Mouse (Mus musculus) lung, embryonic 15.5 days (tissue): ENCODE data around the gene Tmed8. TPM values are rescaled to one million over a fixed set of nuclear protein-coding genes. Genes with fewer than 3 reads are reported as not detected.
"Not testable (repeated sequence)": the region's sequence is repeated elsewhere in the genome, so short reads cannot be mapped to it uniquely, and the experiment has no call there.

ENCODE experiments used
- ATAC-seq: fragments of 200-750 bp; cut with Nextera tagmentation; 2 replicates; pipeline ENCODE4 v1.8.0; 2017; ENCODE audit warnings: moderate number of reproducible peaks, borderline replicate concordance; ENCODE audit not compliant: low FRiP score, low TSS enrichment; ENCODE audit errors: extremely low read depth
- H3K27ac ChIP-seq: fragments of 300-500 bp; sonication (generic); 2 replicates; pipeline ENCODE4 v1.5.1; 2015; ENCODE audit warnings: moderate library complexity, mild to moderate bottlenecking, inconsistent platforms
- H3K27me3 ChIP-seq: fragments of 300-500 bp; sonication (generic); 2 replicates; pipeline ENCODE4 v1.6.1; 2015; ENCODE audit warnings: inconsistent platforms
- H3K36me3 ChIP-seq: fragments of 300-500 bp; sonication (generic); 2 replicates; pipeline ENCODE4 v1.6.1; 2015; ENCODE audit warnings: inconsistent platforms
- H3K4me1 ChIP-seq: fragments of 300-500 bp; sonication (generic); 2 replicates; pipeline ENCODE4 v1.6.1; 2015; ENCODE audit warnings: inconsistent platforms
- H3K4me2 ChIP-seq: fragments of 300-500 bp; sonication (generic); 2 replicates; pipeline ENCODE4 v1.6.1; 2015; ENCODE audit warnings: inconsistent platforms, mild to moderate bottlenecking, moderate library complexity
- H3K4me3 ChIP-seq: fragments of 300-500 bp; sonication (generic); 2 replicates; pipeline ENCODE4 v1.5.1; 2015; ENCODE audit warnings: mild to moderate bottlenecking, inconsistent platforms
- H3K9ac ChIP-seq: fragments of 300-500 bp; sonication (generic); 2 replicates; pipeline ENCODE4 v1.6.1; 2015; ENCODE audit warnings: inconsistent platforms
- H3K9me3 ChIP-seq: fragments of 300-500 bp; sonication (generic); 2 replicates; pipeline ENCODE4 v1.6.1; 2016; ENCODE audit warnings: inconsistent platforms
- WGBS: fragments of 180-500 bp; shearing (Covaris S2); methylation state at CpG from one replicate; pipeline ENCODE4 v1.1.7; 2015; 5-methylcytosine and 5-hydroxymethylcytosine counted together
- polyA plus RNA-seq: library from polyadenylated mRNA; unstranded; fragments of >200 nt; fragmentation: Nextera tagmentation; extraction: Ambion mirVana; gene quantifications from 2 replicates; pipeline ENCODE4 v1.2.1, GENCODE M21; 2015

The Tmed8 gene
- polyA plus RNA-seq, 1 experiment from 2014 or later, result 2.6 TPM

- not testable (repeated sequence) for H3K9me3 ChIP-seq, H3K27ac ChIP-seq, H3K4me2 ChIP-seq, H3K4me3 ChIP-seq, H3K9ac ChIP-seq, H3K27me3 ChIP-seq, ATAC-seq, H3K4me1 ChIP-seq
- peaks cover 13% of the 10 kb centered on the region; the same call in 1 of the 2 replicates for H3K36me3 ChIP-seq
- WGBS, result 88% methylated on average over 4 of the region's 4 CpGs
These were observed 45.8 kb downstream of the Tmed8 start for GRCm38 (mm10) chr12:87154448-87154847.

GRCm38 (mm10) chr12:87149471-87149870, 50.8 kb downstream of the Tmed8 start:
- Histone ChIP-seq H3K4me3 (no peak overlapping the region), H3K4me2 (no peak overlapping the region), H3K4me1 (peaks cover 15% of the 10 kb centered on the region), H3K36me3 (0 out of 2 replicates have a peak, but pooled peaks cover 5% of the 10 kb centered on the region), H3K27ac (no peak overlapping the region), H3K27me3 (no peaks in the 10 kb centered on the region), H3K9me3 (no peaks in the 10 kb centered on the region), H3K9ac (no peak overlapping the region)
- no peak for ATAC-seq
- 96% methylated on average over 5 of the region's 5 CpGs for WGBS

DNA sequence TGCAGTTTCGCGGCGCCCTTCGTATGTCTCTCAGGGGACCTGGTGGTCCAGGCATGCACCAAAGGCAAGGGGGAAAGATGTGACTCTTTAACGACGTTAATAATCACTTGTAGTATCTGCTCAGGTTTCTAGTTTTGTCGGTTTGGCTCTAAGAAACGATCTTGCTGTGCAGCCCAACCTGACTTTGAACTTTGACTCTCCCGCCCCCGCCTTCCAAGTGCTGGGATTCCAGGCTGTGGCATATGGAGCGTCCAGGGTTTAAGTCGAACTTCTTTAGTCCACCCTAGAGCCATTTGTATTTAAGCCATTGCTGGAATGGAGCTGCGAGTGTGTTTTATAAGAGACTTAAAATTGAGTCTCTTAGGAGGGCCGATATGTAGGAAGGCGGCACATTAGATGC, 52.1 kb downstream of the Tmed8 start:
- ATAC-seq, result no peak
- Histone ChIP-seq H3K4me1 (peaks cover 15% of the 10 kb centered on the region), H3K4me2 (peak overlapping the region; percentile 70), H3K4me3 (peak overlapping the region; percentile 65), H3K27me3 (no peaks in the 10 kb centered on the region), H3K9ac (peak overlapping the region; percentile 79), H3K36me3 (0 out of 2 replicates have a peak, but pooled peaks cover 5% of the 10 kb centered on the region), H3K27ac (peak overlapping the region; percentile 97), H3K9me3 (no peaks in the 10 kb centered on the region)
- 12% methylated on average over 15 of the region's 15 CpGs for WGBS

DNA sequence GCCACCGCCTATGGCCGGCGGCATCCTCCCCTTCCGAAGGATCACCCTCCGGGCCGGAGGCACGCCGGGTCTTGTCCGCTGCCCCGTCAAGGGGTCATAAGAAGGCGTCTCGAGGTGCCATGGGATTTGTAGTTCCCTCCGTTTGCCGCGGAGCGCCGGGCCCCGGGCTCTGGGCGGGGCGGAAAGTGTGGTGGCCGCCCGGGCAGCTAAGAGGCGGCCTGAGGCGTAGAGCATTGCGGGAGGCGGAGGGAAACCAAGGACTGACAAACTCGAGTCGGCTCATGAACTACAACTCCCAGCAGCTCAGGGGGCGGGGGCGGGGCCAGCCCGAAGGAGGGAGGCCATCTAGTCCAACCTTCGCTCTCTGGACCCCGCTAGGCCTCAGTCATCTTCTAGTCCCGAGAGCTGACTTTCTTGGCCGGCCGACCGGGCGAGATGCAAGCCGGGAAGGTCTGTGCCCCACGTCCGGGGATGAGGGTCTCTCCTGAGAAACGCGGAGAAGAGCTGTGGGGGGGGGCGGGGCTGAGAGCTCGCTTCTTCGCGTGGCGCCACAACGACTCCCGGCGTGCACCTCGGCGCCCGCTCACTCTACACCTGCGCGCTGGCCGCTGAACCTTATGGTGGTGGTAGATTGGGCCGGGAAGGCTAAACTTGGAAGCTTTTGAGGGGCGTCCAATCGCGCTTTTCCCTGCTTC, 52.7 kb downstream of the Tmed8 start, which contains the start of gene Pomt2:
Gene Pomt2, minus strand, starts transcription at position 574 of the 695 bp plus-strand sequence.
- peak within 1 kb of the TSS; percentile 97 for H3K27ac ChIP-seq
- 0 out of 2 replicates have a peak, but pooled peaks cover 5% of the 10 kb centered on the region for H3K36me3 ChIP-seq
- peak within 1 kb of the TSS; percentile 70 for H3K4me2 ChIP-seq
- WGBS, result under 1% methylated on average over 60 of the region's 61 CpGs
- no peaks in the 10 kb centered on the region for H3K27me3 ChIP-seq
- H3K4me1 ChIP-seq, result peaks cover 15% of the 10 kb centered on the region
- H3K9ac ChIP-seq, result peak within 1 kb of the TSS; percentile 79
- peak within 1 kb of the TSS; percentile 65 for H3K4me3 ChIP-seq
- no peaks in the 10 kb centered on the region for H3K9me3 ChIP-seq
- peak; percentile 98 for ATAC-seq

GRCm38 (mm10) chr12:87146966-87147365, 53.3 kb downstream of the Tmed8 start, which contains the start of gene Gstz1:
Gstz1 (plus strand) TSS chr12:87147165.
- WGBS, result under 1% methylated on average over 27 of the region's 27 CpGs

GRCm38 (mm10) chr12:87142156-87142555, 58.1 kb downstream of the Tmed8 start:
- H3K9ac ChIP-seq, result no peak overlapping the region
- no peak overlapping the region for H3K4me3 ChIP-seq
- ATAC-seq, result no peak
- H3K27ac ChIP-seq, result no peak overlapping the region
- no peaks in the 10 kb centered on the region for H3K36me3 ChIP-seq
- WGBS, result 73% methylated on average over 2 of the region's 2 CpGs
- H3K4me2 ChIP-seq, result no peak overlapping the region
- H3K4me1 ChIP-seq, result peaks cover 8% of the 10 kb centered on the region
- H3K27me3 ChIP-seq, result no peaks in the 10 kb centered on the region
- H3K9me3 ChIP-seq, result no peaks in the 10 kb centered on the region

More at GRCm38 (mm10) chr12:87146966-87147365, 53.3 kb downstream of the Tmed8 start, which contains the start of gene Gstz1:
- Histone ChIP-seq H3K27ac (peak within 1 kb of the TSS; percentile 97), H3K4me1 (peaks cover 15% of the 10 kb centered on the region), H3K4me2 (peak within 1 kb of the TSS; percentile 70), H3K9ac (peak within 1 kb of the TSS; percentile 79), H3K36me3 (0 out of 2 replicates have a peak, but pooled peaks cover 5% of the 10 kb centered on the region), H3K4me3 (peak within 1 kb of the TSS; percentile 65), H3K9me3 (no peaks in the 10 kb centered on the region), H3K27me3 (no peaks in the 10 kb centered on the region)
- peak; percentile 87 for ATAC-seq

DNA sequence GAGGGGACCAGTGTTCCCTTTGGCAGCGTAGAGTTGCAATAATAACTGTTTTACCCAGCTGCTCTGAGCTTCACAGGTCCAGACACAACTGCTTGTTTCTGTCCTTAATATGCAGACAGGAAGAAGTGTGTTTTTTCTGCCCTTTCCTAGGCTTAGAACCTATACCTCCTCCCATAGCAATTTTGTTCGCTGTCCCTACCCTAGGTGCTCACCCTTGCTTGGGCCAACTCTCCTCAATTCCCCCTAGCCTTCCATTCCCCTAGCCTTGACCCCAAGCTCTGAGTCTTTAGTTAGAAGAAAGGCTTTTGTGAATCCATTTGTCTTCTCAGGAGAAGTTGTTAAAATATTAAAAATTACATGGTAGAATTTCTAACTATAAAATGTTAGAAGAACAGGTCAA, 61.5 kb downstream of the Tmed8 start:
- H3K4me2 ChIP-seq, result no peak overlapping the region
- H3K27me3 ChIP-seq, result no peaks in the 10 kb centered on the region
- H3K4me3 ChIP-seq, result no peak overlapping the region
- 59% methylated on average over 2 of the region's 2 CpGs for WGBS
- H3K9me3 ChIP-seq, result no peaks in the 10 kb centered on the region
- H3K27ac ChIP-seq, result no peak overlapping the region
- H3K9ac ChIP-seq, result no peak overlapping the region
- ATAC-seq, result no peak
- no peaks in the 10 kb centered on the region for H3K4me1 ChIP-seq
- no peaks in the 10 kb centered on the region for H3K36me3 ChIP-seq

- Histone ChIP-seq H3K4me1 (no peaks in the 10 kb centered on the region), H3K4me2 (no peak overlapping the region), H3K4me3 (no peak overlapping the region), H3K27me3 (no peaks in the 10 kb centered on the region), H3K9ac (no peak overlapping the region), H3K36me3 (no peaks in the 10 kb centered on the region), H3K9me3 (no peaks in the 10 kb centered on the region), H3K27ac (no peak overlapping the region)
- 77% methylated on average over 2 of the region's 2 CpGs for WGBS
- no peak for ATAC-seq
These were observed 61.9 kb downstream of the Tmed8 start for GRCm38 (mm10) chr12:87138342-87138701.

- Histone ChIP-seq H3K4me2 (no peak overlapping the region), H3K27ac (no peak overlapping the region), H3K4me3 (no peak overlapping the region), H3K9ac (no peak overlapping the region), H3K27me3 (no peaks in the 10 kb centered on the region), H3K36me3 (no peaks in the 10 kb centered on the region), H3K4me1 (no peaks in the 10 kb centered on the region), H3K9me3 (no peaks in the 10 kb centered on the region)
- WGBS, result 82% methylated on average over 15 of the region's 15 CpGs
- no peak for ATAC-seq
These were observed 62.6 kb downstream of the Tmed8 start for GRCm38 (mm10) chr12:87137439-87138341.

DNA sequence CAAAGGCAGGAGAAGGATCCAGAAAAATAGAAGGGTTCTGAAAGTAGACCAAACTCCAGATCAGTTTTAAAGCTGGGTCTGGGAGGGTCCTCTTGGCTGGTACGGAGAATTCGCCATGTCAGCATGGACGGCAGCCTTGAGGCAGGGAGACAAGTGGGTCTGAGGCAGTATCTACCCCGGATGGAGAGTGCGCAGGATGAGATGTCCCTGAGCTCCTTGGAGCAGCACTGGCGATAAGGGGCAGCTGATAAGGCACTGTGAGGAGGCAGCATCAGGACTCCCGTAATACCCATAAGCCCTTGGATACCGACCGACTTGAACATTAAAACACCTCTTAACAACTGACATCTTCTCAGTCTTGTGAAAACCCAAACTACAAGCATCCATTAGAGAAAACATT, 67.5 kb downstream of the Tmed8 start:
- ATAC-seq, result no peak
- H3K4me2 ChIP-seq, result no peak overlapping the region
- H3K27ac ChIP-seq, result no peak overlapping the region
- 86% methylated on average over 9 of the region's 9 CpGs for WGBS
- H3K4me3 ChIP-seq, result no peak overlapping the region
- H3K9me3 ChIP-seq, result no peaks in the 10 kb centered on the region
- H3K27me3 ChIP-seq, result no peaks in the 10 kb centered on the region
- H3K36me3 ChIP-seq, result peaks cover 4% of the 10 kb centered on the region
- H3K4me1 ChIP-seq, result no peaks in the 10 kb centered on the region
- H3K9ac ChIP-seq, result no peak overlapping the region

- H3K4me3 ChIP-seq, result no peak overlapping the region
- no peak overlapping the region for H3K9ac ChIP-seq
- peaks cover 4% of the 10 kb centered on the region for H3K36me3 ChIP-seq
- 78% methylated on average over 6 of the region's 6 CpGs for WGBS
- H3K27me3 ChIP-seq, result no peaks in the 10 kb centered on the region
- H3K4me1 ChIP-seq, result no peaks in the 10 kb centered on the region
- H3K27ac ChIP-seq, result no peak overlapping the region
- H3K4me2 ChIP-seq, result no peak overlapping the region
- H3K9me3 ChIP-seq, result no peaks in the 10 kb centered on the region
- ATAC-seq, result no peak
These were observed 68.0 kb downstream of the Tmed8 start for GRCm38 (mm10) chr12:87132210-87132609.

DNA sequence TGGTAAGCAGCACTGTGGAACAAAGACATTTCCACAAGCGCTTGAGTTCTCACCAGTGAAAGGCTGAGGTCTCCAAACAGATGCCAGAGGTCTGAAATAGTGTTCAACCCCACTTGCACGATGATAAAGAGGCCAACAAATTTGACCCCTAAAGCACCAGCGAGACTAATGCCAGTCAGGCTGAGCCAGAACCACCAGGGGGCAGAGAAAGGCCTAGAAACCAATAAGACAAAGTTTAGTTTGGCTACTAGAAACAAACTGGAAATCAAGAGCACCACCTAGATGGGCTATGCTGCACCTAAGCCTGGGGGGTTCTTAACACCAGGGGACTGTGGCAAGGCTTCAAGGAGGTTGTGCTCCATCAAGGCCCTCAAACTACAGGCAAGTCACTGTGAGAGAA, 68.6 kb downstream of the Tmed8 start:
- 50% methylated on average over 3 of the region's 3 CpGs for WGBS
- no peak overlapping the region for H3K4me2 ChIP-seq
- ATAC-seq, result no peak
- no peaks in the 10 kb centered on the region for H3K27me3 ChIP-seq
- H3K9ac ChIP-seq, result no peak overlapping the region
- no peaks in the 10 kb centered on the region for H3K9me3 ChIP-seq
- no peaks in the 10 kb centered on the region for H3K4me1 ChIP-seq
- peaks cover 4% of the 10 kb centered on the region for H3K36me3 ChIP-seq
- H3K27ac ChIP-seq, result no peak overlapping the region
- H3K4me3 ChIP-seq, result no peak overlapping the region
